Mouse (Mus musculus) embryonic fibroblast, embryonic 13.5 days (primary cell): ENCODE measurements at regions not wholly inside any gene's neighbourhood (a gene's known extent, or its start where the extent isn't known, plus 50 kb on each side); places are given as distances from the start of the nearest gene placed in this dataset.

Source experiments
- CTCF ChIP-seq: IDR thresholded peaks from 2 replicates; pipeline ENCODE4 v1.5.1; 2011; ENCODE audit warnings: mild to moderate bottlenecking, control low read depth, low read length, moderate library complexity, borderline replicate concordance; ENCODE audit not compliant: insufficient read depth
- POLR2A ChIP-seq: IDR thresholded peaks from 2 replicates; pipeline ENCODE4 v1.6.1; 2011; ENCODE audit warnings: low read depth, mild to moderate bottlenecking, control low read depth, low read length, moderate library complexity

GRCm38 (mm10) chr16:9253054-9253453 lies 423.2 kb downstream of the 1810013L24Rik start:
- TF ChIP-seq CTCF (no peak), POLR2A (no peak)
